Mouse (Mus musculus): ENCODE measurements around the gene Rasl10b.

Gene Rasl10b

DNA sequence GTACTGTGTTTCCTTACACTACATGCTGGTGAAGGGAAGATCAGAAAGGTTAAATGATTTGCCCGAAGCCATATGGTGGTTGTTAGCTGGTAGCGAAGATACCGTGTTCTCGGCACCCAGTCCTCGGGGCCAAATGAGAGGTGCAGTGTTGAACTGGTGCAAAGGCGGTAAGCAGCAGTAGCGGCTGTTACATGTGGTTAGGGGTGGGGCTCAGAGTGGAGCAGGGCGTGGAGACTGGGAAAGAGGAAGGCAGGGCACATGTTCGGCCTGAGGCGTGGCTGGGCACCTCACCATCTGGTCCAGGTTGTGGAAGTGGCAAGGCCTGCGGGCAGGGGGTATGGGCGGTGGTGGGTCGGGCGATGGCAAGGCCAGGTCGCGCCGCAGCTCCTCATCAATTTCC is 18.0 kb downstream of the Rasl10b start:
- no peak for ATAC-seq (ENCODE audit: insufficient number of reproducible peaks, low FRiP score, low TSS enrichment)

GRCm38 (mm10) chr11:83429355-83429754 is 20.4 kb downstream of the Rasl10b start, which contains the start of gene Gas2l2:
TSS of gene Gas2l2 (minus strand) at chr11:83429455.
- ATAC-seq (ENCODE audit: insufficient number of reproducible peaks, low FRiP score, low TSS enrichment), result no peak

GRCm38 (mm10) chr11:83432533-83432932 is 23.6 kb downstream of the Rasl10b start:
- no peak for ATAC-seq (ENCODE audit: insufficient number of reproducible peaks, low FRiP score, low TSS enrichment)

- no peak for ATAC-seq (ENCODE audit: insufficient number of reproducible peaks, low FRiP score, low TSS enrichment)
These were observed 28.4 kb downstream of the Rasl10b start, which contains the start of gene 1700020L24Rik for GRCm38 (mm10) chr11:83437377-83437776. TSS of gene 1700020L24Rik (plus strand) at chr11:83437677.

DNA sequence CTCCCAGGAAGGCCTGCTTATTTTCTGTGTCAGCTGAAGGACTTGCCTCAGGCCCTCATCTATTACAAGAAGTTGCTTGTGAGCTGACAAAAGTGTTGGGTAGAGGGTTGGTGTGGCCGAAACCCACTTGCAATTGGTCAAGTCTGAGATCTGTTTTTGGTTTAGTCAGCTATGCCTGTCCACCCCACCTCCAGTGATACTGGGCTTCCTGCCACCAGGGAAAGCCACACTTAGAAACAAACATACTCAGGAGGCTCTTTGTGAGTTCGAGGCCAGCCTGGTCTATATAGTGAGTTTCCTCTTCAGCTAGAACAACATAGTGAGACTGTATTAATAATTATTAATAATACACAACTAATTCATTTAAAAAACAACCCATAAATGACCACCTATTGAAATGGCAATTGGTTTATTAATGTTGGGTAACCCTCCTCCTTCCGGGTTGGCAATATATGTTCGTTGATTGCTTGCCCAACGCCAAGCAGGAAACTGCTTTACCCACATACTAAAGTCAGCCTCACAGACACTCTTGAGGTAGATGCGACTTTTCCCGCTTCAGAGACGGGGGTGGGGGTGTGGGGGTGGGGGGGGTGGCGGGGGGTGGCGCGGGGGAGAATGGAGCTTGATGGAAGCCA is 30.6 kb downstream of the Rasl10b start:
- ATAC-seq (ENCODE audit: insufficient number of reproducible peaks, low FRiP score, low TSS enrichment), result no peak

DNA sequence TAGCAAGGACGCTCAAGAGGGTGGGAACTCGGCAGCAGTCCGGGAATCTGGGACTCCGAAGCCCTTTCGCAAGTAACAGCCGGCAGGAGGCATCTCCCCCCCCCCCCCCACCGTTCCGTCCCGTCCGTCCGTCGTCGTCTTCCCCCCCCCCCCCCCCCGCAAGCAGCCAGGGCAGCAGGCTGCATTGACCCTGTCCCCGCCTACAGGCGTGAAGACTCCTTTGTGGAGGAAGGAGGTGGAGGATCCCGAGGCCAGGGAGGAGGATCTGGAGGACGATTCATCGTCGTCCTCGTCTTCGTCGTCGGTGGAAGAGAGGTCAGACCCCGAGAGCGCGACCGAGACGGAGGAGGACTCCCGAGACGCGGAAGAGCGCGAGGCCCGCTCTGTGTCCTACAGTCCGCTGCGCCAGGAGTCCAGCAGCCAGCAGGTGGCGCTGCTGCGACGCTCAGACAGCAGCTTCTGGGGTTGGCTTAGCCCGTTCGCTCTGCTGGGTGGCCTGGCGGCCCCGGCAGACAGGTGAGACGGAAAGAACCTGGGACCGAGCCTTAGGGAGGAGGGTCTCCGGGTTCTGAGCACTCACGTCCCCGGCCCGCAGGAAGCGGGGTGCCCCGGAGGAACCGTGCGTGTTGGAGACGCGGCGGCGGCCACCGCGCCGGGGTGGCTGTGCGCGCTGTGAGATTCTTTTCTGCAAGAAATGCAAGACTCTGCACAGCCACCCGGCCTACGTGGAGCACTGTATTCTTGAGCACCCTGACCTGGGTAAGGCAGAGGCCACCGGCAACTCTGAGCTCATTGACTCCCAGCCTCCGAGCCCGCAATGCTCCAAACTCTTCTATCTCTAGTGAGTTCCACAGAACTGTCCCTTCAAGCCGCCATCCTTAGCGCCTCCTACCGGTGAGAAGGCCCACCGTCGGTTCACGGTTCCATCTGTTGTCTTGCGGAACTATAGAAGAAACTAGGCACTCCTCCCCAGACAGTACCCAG is 31.4 kb downstream of the Rasl10b start:
- peak; percentile 83 for ATAC-seq (ENCODE audit: insufficient number of reproducible peaks, low FRiP score, low TSS enrichment)

DNA sequence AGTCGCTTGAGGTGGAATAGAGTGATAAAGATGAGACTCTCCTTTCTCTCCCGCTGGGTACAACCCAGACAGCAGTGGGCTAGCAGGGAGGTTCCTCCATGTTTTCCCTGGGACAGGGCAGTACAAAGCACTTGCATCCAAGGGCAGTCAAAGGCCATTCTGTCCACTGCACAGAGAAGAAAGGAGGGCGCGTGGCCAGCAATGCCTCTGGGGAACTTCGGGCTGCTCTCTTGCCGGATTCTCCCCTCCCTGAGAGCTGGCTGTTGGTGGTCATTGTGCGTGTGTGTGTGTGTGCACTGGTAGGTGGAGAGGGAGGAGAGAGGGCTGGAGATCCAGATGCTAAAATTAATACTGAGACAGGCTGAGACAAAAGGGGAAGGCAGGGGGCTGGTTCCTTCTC is 32.3 kb downstream of the Rasl10b start:
- no peak for ATAC-seq (ENCODE audit: insufficient number of reproducible peaks, low FRiP score, low TSS enrichment)

GRCm38 (mm10) chr11:83442596-83443267 is 33.8 kb downstream of the Rasl10b start:
- ATAC-seq (ENCODE audit: insufficient number of reproducible peaks, low FRiP score, low TSS enrichment), result peak; percentile 43; the same call in 1 of the 2 replicates

- ATAC-seq (ENCODE audit: insufficient number of reproducible peaks, low FRiP score, low TSS enrichment), result no peak
These were observed 34.9 kb downstream of the Rasl10b start for GRCm38 (mm10) chr11:83443824-83444223.

GRCm38 (mm10) chr11:83445001-83445400 is 36.1 kb downstream of the Rasl10b start:
- no peak for ATAC-seq (ENCODE audit: insufficient number of reproducible peaks, low FRiP score, low TSS enrichment)

GRCm38 (mm10) chr11:83447612-83448011 is 38.7 kb downstream of the Rasl10b start:
- ATAC-seq (ENCODE audit: insufficient number of reproducible peaks, low FRiP score, low TSS enrichment), result no peak

GRCm38 (mm10) chr11:83448021-83448926 is 39.3 kb downstream of the Rasl10b start:
- ATAC-seq (ENCODE audit: insufficient number of reproducible peaks, low FRiP score, low TSS enrichment), result no peak

- ATAC-seq (ENCODE audit: insufficient number of reproducible peaks, low FRiP score, low TSS enrichment), result no peak
These were observed 39.9 kb downstream of the Rasl10b start for GRCm38 (mm10) chr11:83448927-83449236.

- no peak for ATAC-seq (ENCODE audit: insufficient number of reproducible peaks, low FRiP score, low TSS enrichment)
These were observed 40.4 kb downstream of the Rasl10b start for GRCm38 (mm10) chr11:83449298-83449697.

- no peak for ATAC-seq (ENCODE audit: insufficient number of reproducible peaks, low FRiP score, low TSS enrichment)
These were observed 41.6 kb downstream of the Rasl10b start for GRCm38 (mm10) chr11:83450550-83450949.

DNA sequence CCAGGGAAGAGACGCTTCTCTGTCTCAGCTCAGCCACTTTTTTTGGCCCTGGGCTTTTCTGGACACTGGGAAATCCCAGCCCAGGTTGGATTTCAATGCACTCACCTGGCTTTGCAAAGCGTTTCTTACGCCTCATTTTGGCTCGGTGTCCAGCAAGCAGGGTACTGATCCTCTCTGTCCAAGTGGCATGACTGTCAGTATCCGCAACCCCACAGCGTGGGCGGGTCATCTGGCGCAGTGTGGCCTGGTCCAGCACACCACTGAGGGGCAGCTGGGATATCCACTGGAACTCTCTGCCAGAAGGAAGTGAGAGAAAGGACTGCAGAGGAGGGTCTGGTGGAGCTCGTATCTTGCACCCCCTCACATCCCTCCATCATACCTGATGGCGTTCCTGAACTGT is 42.3 kb downstream of the Rasl10b start:
- no peak; the same call in 1 of the 2 replicates for ATAC-seq (ENCODE audit: insufficient number of reproducible peaks, low FRiP score, low TSS enrichment)

GRCm38 (mm10) chr11:83454548-83454947 is 45.6 kb downstream of the Rasl10b start:
- ATAC-seq (ENCODE audit: insufficient number of reproducible peaks, low FRiP score, low TSS enrichment), result no peak

- no peak for ATAC-seq (ENCODE audit: insufficient number of reproducible peaks, low FRiP score, low TSS enrichment)
These were observed 46.7 kb downstream of the Rasl10b start for GRCm38 (mm10) chr11:83455608-83456007.

DNA sequence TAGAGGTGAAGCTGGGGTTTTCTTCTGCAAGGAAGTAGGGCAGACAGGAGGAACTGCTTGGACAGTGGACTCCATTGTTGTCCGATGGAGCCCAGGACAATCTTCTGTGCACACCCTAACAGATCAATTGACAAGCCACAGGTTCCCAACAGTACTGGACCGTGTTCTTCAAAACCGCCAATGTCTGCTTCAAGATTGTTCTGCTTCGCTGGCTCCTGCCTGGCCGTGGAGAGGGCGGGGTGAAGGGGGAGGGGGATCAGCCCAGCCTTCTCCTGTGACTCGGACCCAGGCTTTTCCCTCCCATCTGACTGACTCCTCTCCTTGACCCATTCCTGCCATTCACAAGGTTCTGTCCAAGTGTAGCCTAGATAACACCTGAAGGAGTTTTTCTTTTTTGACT is 48.3 kb downstream of the Rasl10b start:
- ATAC-seq (ENCODE audit: insufficient number of reproducible peaks, low FRiP score, low TSS enrichment), result no peak

Data from cerebellum, adult (tissue).